Mouse (Mus musculus): Measurements from ENCODE around the gene Fezf1. TPM values are rescaled to one million over a fixed set of nuclear protein-coding genes. Genes with fewer than 3 reads are reported as not detected.

Gene Fezf1
- polyA plus RNA-seq, 2 experiments: not detected

- Histone ChIP-seq H3K4me1 (replicated peaks; ENCODE audit: control insufficient read depth in 2 of 2, insufficient read depth in 2 of 2, low read length in 1 of 2) (no peaks in the 10 kb centered on the region), H3K4me2 (ENCODE audit: low read depth) (no peak overlapping the region), H3K4me3 (ENCODE audit: insufficient read depth in 1 of 2, low read depth in 2 of 2, low read length in 2 of 2) (no peak overlapping the region), H3K9ac (replicated peaks) (no peak overlapping the region), H3K36me3 (replicated peaks; ENCODE audit: control insufficient read depth, insufficient read depth, low read depth) (no peaks in the 10 kb centered on the region), H3K27me3 (ENCODE audit: control insufficient read depth, insufficient read depth, low read length) (peaks cover 63% of the 10 kb centered on the region), H3K9me3 (ENCODE audit: control insufficient read depth, low read length) (no peaks in the 10 kb centered on the region), H3K27ac (no peak overlapping the region)
- 2% methylated on average over 15 of the region's 15 CpGs for WGBS (ENCODE audit: insufficient replicate concordance)
- DNase-seq (ENCODE audit: low read depth in 3 of 3, low spot score in 3 of 3) (no peak), ATAC-seq (ENCODE audit: insufficient read depth) (no peak)
- no peak for TF ChIP-seq CTCF (IDR thresholded peaks at IDR 0.05; ENCODE audit: low read depth)
- no peak for TF ChIP-seq EP300 (IDR thresholded peaks at IDR 0.05; ENCODE audit: low read depth)
Measured at GRCm38 (mm10) chr6:23243821-23244760, 4.1 kb downstream of the Fezf1 start.

GRCm38 (mm10) chr6:23211499-23211898, 36.7 kb downstream of the Fezf1 start:
- H3K9me3 ChIP-seq (ENCODE audit: control insufficient read depth, low read length): no peaks in the 10 kb centered on the region
- WGBS (ENCODE audit: insufficient replicate concordance): 34% methylated on average over 3 of the region's 3 CpGs
- no peaks in the 10 kb centered on the region for H3K27me3 ChIP-seq (ENCODE audit: control insufficient read depth, insufficient read depth, low read length)
- TF ChIP-seq CTCF (IDR thresholded peaks at IDR 0.05; ENCODE audit: low read depth) (no peak), EP300 (IDR thresholded peaks at IDR 0.05; ENCODE audit: low read depth) (no peak)
- no peaks in the 10 kb centered on the region for H3K4me1 ChIP-seq (replicated peaks; ENCODE audit: control insufficient read depth in 2 of 2, insufficient read depth in 2 of 2, low read length in 1 of 2)
- no peak for DNase-seq (ENCODE audit: low read depth in 3 of 3, low spot score in 3 of 3)
- H3K9ac ChIP-seq (replicated peaks): no peak overlapping the region
- H3K4me3 ChIP-seq (ENCODE audit: insufficient read depth in 1 of 2, low read depth in 2 of 2, low read length in 2 of 2): no peak overlapping the region
- no peak overlapping the region for H3K27ac ChIP-seq
- ATAC-seq (ENCODE audit: insufficient read depth): no peak
- H3K4me2 ChIP-seq (ENCODE audit: low read depth): no peak overlapping the region
- no peaks in the 10 kb centered on the region for H3K36me3 ChIP-seq (replicated peaks; ENCODE audit: control insufficient read depth, insufficient read depth, low read depth)

GRCm38 (mm10) chr6:23207791-23208190, 40.4 kb downstream of the Fezf1 start:
- Histone ChIP-seq H3K9ac (replicated peaks) (no peak overlapping the region), H3K9me3 (ENCODE audit: control insufficient read depth, low read length) (no peaks in the 10 kb centered on the region), H3K27me3 (ENCODE audit: control insufficient read depth, insufficient read depth, low read length) (no peaks in the 10 kb centered on the region), H3K4me2 (ENCODE audit: low read depth) (no peak overlapping the region), H3K4me3 (ENCODE audit: insufficient read depth in 1 of 2, low read depth in 2 of 2, low read length in 2 of 2) (no peak overlapping the region), H3K4me1 (replicated peaks; ENCODE audit: control insufficient read depth in 2 of 2, insufficient read depth in 2 of 2, low read length in 1 of 2) (no peaks in the 10 kb centered on the region), H3K27ac (no peak overlapping the region), H3K36me3 (replicated peaks; ENCODE audit: control insufficient read depth, insufficient read depth, low read depth) (no peaks in the 10 kb centered on the region)
- ATAC-seq (ENCODE audit: insufficient read depth) (no peak), DNase-seq (ENCODE audit: low read depth in 3 of 3, low spot score in 3 of 3) (no peak)
- no peak for TF ChIP-seq CTCF (IDR thresholded peaks at IDR 0.05; ENCODE audit: low read depth)
- TF ChIP-seq EP300 (IDR thresholded peaks at IDR 0.05; ENCODE audit: low read depth): no peak
- 46% methylated on average over 4 of the region's 4 CpGs for WGBS (ENCODE audit: insufficient replicate concordance)

GRCm38 (mm10) chr6:23202630-23203029, 45.5 kb downstream of the Fezf1 start:
- Histone ChIP-seq H3K4me2 (ENCODE audit: low read depth) (no peak overlapping the region), H3K4me3 (ENCODE audit: insufficient read depth in 1 of 2, low read depth in 2 of 2, low read length in 2 of 2) (no peak overlapping the region), H3K36me3 (replicated peaks; ENCODE audit: control insufficient read depth, insufficient read depth, low read depth) (no peaks in the 10 kb centered on the region), H3K27ac (no peak overlapping the region), H3K9me3 (ENCODE audit: control insufficient read depth, low read length) (no peaks in the 10 kb centered on the region), H3K4me1 (replicated peaks; ENCODE audit: control insufficient read depth in 2 of 2, insufficient read depth in 2 of 2, low read length in 1 of 2) (no peaks in the 10 kb centered on the region), H3K27me3 (ENCODE audit: control insufficient read depth, insufficient read depth, low read length) (no peaks in the 10 kb centered on the region), H3K9ac (replicated peaks) (no peak overlapping the region)
- ATAC-seq (ENCODE audit: insufficient read depth): no peak
- DNase-seq (ENCODE audit: low read depth in 3 of 3, low spot score in 3 of 3): no peak
- 66% methylated on average over 11 of the region's 11 CpGs for WGBS (ENCODE audit: insufficient replicate concordance)
- TF ChIP-seq CTCF (IDR thresholded peaks at IDR 0.05; ENCODE audit: low read depth) (no peak), EP300 (IDR thresholded peaks at IDR 0.05; ENCODE audit: low read depth) (no peak)

Other genes with a start within 250 kb of the Fezf1 start
- 9.4 and 12.8 TPM in 2 replicates for gene Aass, start 115.4 kb downstream of the Fezf1 start, polyA plus RNA-seq (2012; rRNA removed)
- gene Aass, start 115.4 kb downstream of the Fezf1 start, polyA plus RNA-seq (2014; fragmentation: Nextera tagmentation; extraction: Ambion mirVana): 19.8 and 22.6 TPM in 2 replicates

All from liver, embryonic 14.5 days (tissue).